Mouse (Mus musculus) limb, embryonic 13.5 days (tissue): ENCODE data around the gene Bbx. TPM values are rescaled to one million over a fixed set of nuclear protein-coding genes. Genes with fewer than 3 reads are reported as not detected.

Experiments used
- ATAC-seq: fragments of 200-750 bp; cut with Nextera tagmentation; 2 replicates; pipeline ENCODE4 v1.8.0; 2017; ENCODE audit warnings: low read depth, moderate number of reproducible peaks, moderate TSS enrichment; ENCODE audit not compliant: low FRiP score
- H3K27ac ChIP-seq: fragments of 300-500 bp; sonication (generic); 2 replicates; pipeline ENCODE4 v1.5.1; 2015; ENCODE audit warnings: inconsistent platforms, mild to moderate bottlenecking, moderate library complexity
- H3K27me3 ChIP-seq: fragments of 300-500 bp; sonication (generic); 2 replicates; pipeline ENCODE4 v1.6.1; 2015; ENCODE audit warnings: mild to moderate bottlenecking, inconsistent platforms
- H3K36me3 ChIP-seq: fragments of 300-500 bp; sonication (generic); 2 replicates; pipeline ENCODE4 v1.6.1; 2015; ENCODE audit warnings: inconsistent platforms, mild to moderate bottlenecking, moderate library complexity
- H3K4me1 ChIP-seq: fragments of 300-500 bp; sonication (generic); 2 replicates; pipeline ENCODE4 v1.6.1; 2015; ENCODE audit warnings: inconsistent platforms
- H3K4me2 ChIP-seq: fragments of 300-500 bp; sonication (generic); replicated peaks from 2 replicates; pipeline ENCODE4 v1.6.1; 2015; ENCODE audit warnings: inconsistent platforms, mild to moderate bottlenecking, moderate library complexity
- H3K4me3 ChIP-seq: fragments of 300-500 bp; sonication (generic); 2 replicates; pipeline ENCODE4 v1.5.1; 2015; ENCODE audit warnings: moderate library complexity, mild to moderate bottlenecking, inconsistent platforms
- H3K9ac ChIP-seq: fragments of 300-500 bp; sonication (generic); 2 replicates; pipeline ENCODE4 v1.6.1; 2015; ENCODE audit warnings: mild to moderate bottlenecking, inconsistent platforms
- H3K9me3 ChIP-seq: fragments of 300-500 bp; sonication (generic); 2 replicates; pipeline ENCODE4 v1.6.1; 2016; ENCODE audit warnings: inconsistent platforms
- WGBS: fragments of 180-500 bp; shearing (Covaris S2); methylation state at CpG from one replicate; pipeline ENCODE4 v1.1.7; 2015; 5-methylcytosine and 5-hydroxymethylcytosine counted together
- polyA plus RNA-seq: library from polyadenylated mRNA; unstranded; fragments of >200 nt; fragmentation: Nextera tagmentation; extraction: Ambion mirVana; gene quantifications from 2 replicates; pipeline ENCODE4 v1.2.1, GENCODE M21; 2015

Gene Bbx
- polyA plus RNA-seq, 1 experiment from 2014 or later = 54.4 TPM

DNA sequence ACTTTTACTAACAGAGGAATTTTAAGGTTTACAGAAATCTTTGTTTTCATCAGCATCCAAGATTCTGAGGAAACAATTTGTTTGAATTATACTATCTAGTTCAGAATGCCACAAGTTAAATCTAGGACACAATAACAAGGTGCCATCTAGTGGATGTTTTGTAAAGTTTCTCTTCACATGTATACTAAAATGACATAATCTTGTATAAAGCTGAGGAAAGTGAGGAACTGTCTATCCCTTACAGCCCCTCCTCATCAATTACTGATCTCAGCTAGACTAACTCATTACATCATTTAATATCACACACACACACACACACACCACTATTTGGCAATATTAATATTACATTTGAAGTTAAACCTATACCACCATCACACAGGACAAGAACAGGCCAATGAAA, 125.5 kb downstream of the Bbx start:
- Histone ChIP-seq H3K9ac (no peak overlapping the region), H3K4me3 (no peak overlapping the region), H3K36me3 (no peaks in the 10 kb centered on the region), H3K27ac (no peak overlapping the region), H3K4me1 (no peaks in the 10 kb centered on the region), H3K4me2 (no peak overlapping the region), H3K27me3 (no peaks in the 10 kb centered on the region), H3K9me3 (no peaks in the 10 kb centered on the region)
- ATAC-seq = no peak

DNA sequence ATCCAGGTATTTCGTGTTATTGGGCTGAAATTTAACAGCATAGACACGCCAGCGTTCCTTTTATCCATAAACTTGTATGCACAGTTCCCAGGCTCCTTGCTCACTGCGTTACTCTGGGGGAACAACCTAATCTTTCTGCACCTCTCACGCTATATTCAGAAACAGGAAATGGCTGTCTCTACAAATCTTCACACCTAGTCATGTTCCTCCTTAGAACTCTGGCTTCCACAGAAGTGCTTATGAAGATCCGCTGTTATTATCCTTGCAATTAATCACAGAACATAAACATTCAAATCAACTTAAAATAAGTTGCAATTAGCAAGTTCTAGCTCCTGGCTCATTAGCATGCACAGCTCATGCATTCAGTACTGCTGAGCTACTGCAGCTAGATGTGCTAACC, 127.0 kb downstream of the Bbx start:
- no peak overlapping the region for H3K4me2 ChIP-seq
- H3K9ac ChIP-seq = no peak overlapping the region
- WGBS = 67% methylated on average over 6 of the region's 6 CpGs
- no peaks in the 10 kb centered on the region for H3K9me3 ChIP-seq
- H3K27ac ChIP-seq = no peak overlapping the region
- no peak overlapping the region for H3K4me3 ChIP-seq
- H3K4me1 ChIP-seq = no peaks in the 10 kb centered on the region
- no peaks in the 10 kb centered on the region for H3K27me3 ChIP-seq
- H3K36me3 ChIP-seq = no peaks in the 10 kb centered on the region
- no peak for ATAC-seq

DNA sequence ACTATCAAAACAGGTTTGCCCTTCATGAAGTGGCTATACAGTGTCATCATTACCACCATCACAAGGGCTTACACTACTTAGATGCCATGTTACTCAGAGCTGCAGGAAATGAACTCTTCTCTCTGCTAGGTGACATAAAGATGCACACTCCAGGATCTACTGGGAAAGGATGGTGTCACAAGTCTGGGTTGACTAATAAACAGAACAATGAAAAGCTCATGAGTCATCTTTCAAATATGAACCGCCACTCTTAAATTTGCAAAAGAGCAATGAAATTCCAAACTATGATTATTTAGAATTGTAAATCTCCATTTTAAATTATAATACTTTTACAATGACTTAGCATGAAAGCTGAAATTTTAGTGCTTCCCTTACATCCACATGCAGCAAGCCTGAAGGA, 129.6 kb downstream of the Bbx start:
- H3K36me3 ChIP-seq = no peaks in the 10 kb centered on the region

DNA sequence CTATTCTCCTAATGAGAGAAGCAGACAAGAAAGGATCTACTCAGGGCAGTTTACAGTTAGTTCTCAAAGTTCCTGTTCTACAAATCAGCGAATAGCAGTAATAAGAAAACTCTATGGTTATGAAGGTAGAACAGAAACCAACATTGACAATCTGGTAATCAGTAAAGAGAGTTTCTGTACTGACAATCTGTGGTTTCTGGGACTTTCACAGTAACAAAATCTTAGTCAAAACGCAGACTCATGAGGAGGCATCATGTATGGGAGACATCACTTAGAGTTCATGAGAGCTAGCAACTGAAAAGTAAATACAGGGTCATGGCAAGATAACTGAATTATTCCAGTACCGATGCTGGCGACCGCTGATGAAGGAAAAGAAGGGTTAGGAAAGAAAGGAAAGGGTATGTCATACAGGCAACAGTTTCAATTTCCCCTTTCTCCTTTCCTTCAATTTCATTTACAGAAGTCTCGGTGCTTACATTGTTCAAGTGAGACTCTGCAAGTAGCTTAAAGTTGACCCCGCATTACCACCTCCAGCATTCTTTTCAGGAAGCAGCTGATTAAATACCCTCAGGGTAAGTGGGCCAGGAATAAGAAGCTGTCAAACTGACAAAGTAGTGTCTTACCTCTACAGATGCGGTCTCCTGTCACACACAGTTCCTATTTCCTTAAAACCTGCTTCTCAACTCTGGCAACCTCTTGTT, 133.3 kb downstream of the Bbx start:
- Histone ChIP-seq H3K4me2 (no peak overlapping the region), H3K36me3 (no peaks in the 10 kb centered on the region), H3K4me1 (peaks cover 12% of the 10 kb centered on the region), H3K27me3 (no peaks in the 10 kb centered on the region), H3K27ac (no peak overlapping the region), H3K4me3 (no peak overlapping the region), H3K9me3 (no peaks in the 10 kb centered on the region), H3K9ac (no peak overlapping the region)
- WGBS = 71% methylated on average over 8 of the region's 8 CpGs
- no peak for ATAC-seq

More for the DNA sequence above, 129.6 kb downstream of the Bbx start:
- Histone ChIP-seq H3K27me3 (no peaks in the 10 kb centered on the region), H3K9ac (no peak overlapping the region), H3K4me1 (peaks cover 12% of the 10 kb centered on the region), H3K4me3 (no peak overlapping the region), H3K4me2 (no peak overlapping the region), H3K9me3 (no peaks in the 10 kb centered on the region), H3K27ac (no peak overlapping the region)
- WGBS = 91% methylated on average over 1 of the region's 1 CpGs
- no peak for ATAC-seq

DNA sequence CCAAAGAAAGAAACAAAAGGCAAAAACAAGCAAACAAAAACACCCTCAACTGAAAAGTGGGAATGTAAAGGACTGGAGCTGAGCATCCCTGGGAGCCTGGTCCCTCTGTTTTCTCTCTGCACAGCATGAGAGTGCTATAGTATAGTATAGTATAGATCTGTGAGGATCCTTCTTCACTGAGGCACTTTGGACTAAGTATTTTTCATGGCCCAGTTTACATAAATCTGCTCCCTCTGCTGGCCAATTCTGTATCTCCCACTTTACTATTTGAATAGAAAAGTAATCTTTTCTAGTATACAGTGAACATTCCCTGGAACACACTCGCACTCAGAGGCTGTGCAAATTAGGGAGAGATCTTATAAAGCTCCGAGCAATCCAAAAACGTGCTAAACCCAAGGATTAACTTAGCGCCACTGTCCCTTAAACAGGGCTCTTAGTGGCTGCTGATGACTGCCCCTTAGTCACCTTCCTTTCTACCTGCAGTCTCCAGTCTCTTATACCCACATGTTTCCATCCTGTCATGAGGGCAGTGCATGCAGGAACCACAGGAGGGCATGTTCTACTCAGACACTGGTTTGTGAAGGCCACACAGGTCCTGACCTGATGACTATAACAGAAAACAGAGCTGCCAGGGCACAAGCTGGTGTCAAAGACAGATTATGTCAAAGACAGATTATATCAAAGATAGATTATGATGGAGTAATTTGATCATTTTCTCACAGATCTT, 138.5 kb downstream of the Bbx start:
- no peaks in the 10 kb centered on the region for H3K9me3 ChIP-seq
- H3K27ac ChIP-seq = no peak overlapping the region
- no peak overlapping the region for H3K4me3 ChIP-seq
- H3K4me2 ChIP-seq = no peak overlapping the region
- WGBS = 71% methylated on average over 4 of the region's 4 CpGs
- H3K36me3 ChIP-seq = no peaks in the 10 kb centered on the region
- H3K4me1 ChIP-seq = no peaks in the 10 kb centered on the region
- no peak for ATAC-seq
- H3K27me3 ChIP-seq = no peaks in the 10 kb centered on the region
- H3K9ac ChIP-seq = no peak overlapping the region

DNA sequence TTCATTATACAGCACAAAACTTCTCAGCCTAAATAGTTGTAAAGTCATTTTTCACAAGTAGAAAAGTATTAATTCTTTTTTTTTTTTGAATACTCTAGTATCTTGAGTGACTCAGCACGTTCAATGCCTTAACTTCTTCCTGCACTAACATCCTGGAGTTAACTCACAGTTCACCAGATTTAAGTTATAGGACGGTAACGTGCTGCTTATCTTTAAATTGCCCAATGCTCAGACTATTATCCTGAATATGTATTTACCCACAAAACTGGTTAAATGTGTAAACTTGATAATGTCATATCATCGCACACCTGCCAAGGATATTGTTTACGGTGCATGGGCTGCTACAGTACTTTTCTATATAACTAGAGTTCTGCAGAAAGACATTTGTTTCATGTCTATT, 139.4 kb downstream of the Bbx start:
- no peak for ATAC-seq
- H3K27me3 ChIP-seq = no peaks in the 10 kb centered on the region

DNA sequence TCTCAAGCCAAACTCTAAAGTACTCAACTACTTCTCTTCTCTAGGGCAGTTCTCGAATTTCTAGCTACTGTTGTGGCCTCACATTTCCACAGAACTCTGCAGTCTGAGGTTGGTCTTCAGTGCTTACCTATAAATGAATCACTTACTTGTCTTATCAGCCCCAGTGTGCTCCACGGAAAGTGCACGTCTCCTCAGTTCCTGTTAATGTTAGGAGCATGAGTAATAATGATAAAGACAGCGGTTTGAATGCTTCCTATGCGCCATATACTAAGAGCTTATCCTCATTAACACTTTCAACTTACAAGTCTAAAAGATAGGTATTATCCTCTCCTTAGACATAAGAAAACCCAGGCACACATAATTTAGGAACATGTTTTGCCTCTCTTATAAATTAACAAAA, 142.4 kb downstream of the Bbx start:
- Histone ChIP-seq H3K4me3 (no peak overlapping the region), H3K9me3 (no peaks in the 10 kb centered on the region), H3K4me2 (no peak overlapping the region), H3K27me3 (no peaks in the 10 kb centered on the region), H3K27ac (no peak overlapping the region), H3K4me1 (no peaks in the 10 kb centered on the region), H3K9ac (no peak overlapping the region), H3K36me3 (no peaks in the 10 kb centered on the region)
- 70% methylated on average over 5 of the region's 5 CpGs for WGBS
- ATAC-seq = no peak

More for the DNA sequence above, 139.4 kb downstream of the Bbx start:
- Histone ChIP-seq H3K4me3 (no peak overlapping the region), H3K9ac (no peak overlapping the region), H3K4me2 (no peak overlapping the region), H3K9me3 (no peaks in the 10 kb centered on the region), H3K4me1 (no peaks in the 10 kb centered on the region), H3K36me3 (no peaks in the 10 kb centered on the region), H3K27ac (no peak overlapping the region)
- WGBS = 91% methylated on average over 5 of the region's 5 CpGs

DNA sequence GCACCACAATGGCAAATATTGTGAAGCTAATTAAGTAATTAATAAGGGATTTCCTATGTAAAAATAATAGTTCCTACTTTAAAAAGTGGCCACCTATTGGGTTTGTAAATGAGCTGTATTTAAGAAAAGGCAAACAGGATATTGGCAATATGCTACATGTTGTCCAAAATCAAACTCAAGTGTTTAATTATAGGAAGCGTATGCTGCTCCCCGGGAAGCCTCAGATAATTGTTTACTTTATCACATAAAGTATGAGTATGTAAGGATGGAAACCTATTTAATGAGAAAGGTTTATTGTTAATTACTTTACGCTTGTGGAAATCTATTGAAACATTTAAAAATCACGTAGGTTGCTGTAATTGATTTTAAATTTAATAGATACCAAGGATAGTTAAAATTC, 159.4 kb downstream of the Bbx start:
- H3K9me3 ChIP-seq = no peaks in the 10 kb centered on the region
- 55% methylated on average over 4 of the region's 4 CpGs for WGBS
- H3K4me3 ChIP-seq = no peak overlapping the region
- peaks cover 5% of the 10 kb centered on the region for H3K36me3 ChIP-seq
- no peak overlapping the region for H3K4me2 ChIP-seq
- H3K27ac ChIP-seq = no peak overlapping the region
- no peak overlapping the region for H3K9ac ChIP-seq
- no peaks in the 10 kb centered on the region for H3K4me1 ChIP-seq
- ATAC-seq = no peak
- H3K27me3 ChIP-seq = no peaks in the 10 kb centered on the region

DNA sequence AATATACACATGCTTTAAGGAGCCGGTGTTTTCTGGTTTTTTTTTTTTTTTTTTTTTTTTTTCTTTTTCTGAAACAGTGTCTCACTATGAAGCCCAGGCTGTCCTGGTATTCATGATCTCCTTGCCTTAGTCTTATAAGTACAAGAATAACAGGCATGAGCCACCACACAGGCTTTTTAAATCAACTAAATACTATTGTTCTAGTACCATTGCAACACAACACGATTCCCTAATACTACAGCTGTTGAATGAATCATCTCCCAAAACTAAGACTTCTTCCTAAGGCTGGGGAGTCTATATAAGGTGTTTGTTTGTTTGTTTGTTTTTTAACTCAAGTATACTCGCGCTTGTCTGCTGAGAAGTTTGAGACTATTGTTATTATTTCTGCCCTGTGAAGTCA, 169.5 kb downstream of the Bbx start:
- no peaks in the 10 kb centered on the region for H3K9me3 ChIP-seq
- 81% methylated on average over 4 of the region's 4 CpGs for WGBS

DNA sequence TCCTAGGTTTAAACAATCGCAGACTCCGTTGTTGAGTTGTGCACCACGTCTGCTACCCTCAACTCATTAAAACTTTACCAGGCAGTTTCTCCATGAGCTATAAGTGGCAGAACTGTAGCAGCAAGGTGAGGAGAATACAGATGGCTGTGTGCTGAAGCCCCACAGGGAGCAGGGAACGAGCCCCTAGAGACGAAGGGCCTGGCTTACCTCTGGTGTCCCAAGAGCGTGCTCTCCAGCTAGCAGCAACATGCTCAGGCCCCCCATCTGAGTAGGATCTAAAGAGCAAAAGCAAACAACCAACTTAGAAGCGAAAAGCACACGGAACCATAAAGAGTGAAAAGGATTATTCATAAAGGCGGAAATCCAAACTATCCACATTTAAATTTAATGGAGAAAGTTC, 170.0 kb downstream of the Bbx start:
- Histone ChIP-seq H3K4me3 (no peak overlapping the region), H3K36me3 (peaks cover 9% of the 10 kb centered on the region; the same call in 1 of the 2 replicates), H3K9ac (no peak overlapping the region), H3K4me1 (peaks cover 13% of the 10 kb centered on the region), H3K27ac (no peak overlapping the region), H3K27me3 (no peaks in the 10 kb centered on the region), H3K9me3 (no peaks in the 10 kb centered on the region), H3K4me2 (no peak overlapping the region)
- no peak for ATAC-seq
- WGBS = 49% methylated on average over 9 of the region's 9 CpGs

More for the DNA sequence above, 169.5 kb downstream of the Bbx start:
- H3K27ac ChIP-seq = no peak overlapping the region
- no peaks in the 10 kb centered on the region for H3K27me3 ChIP-seq
- peaks cover 13% of the 10 kb centered on the region for H3K4me1 ChIP-seq
- H3K4me2 ChIP-seq = no peak overlapping the region
- no peak overlapping the region for H3K9ac ChIP-seq
- ATAC-seq = no peak
- no peak overlapping the region for H3K4me3 ChIP-seq
- H3K36me3 ChIP-seq = peaks cover 9% of the 10 kb centered on the region; the same call in 1 of the 2 replicates

DNA sequence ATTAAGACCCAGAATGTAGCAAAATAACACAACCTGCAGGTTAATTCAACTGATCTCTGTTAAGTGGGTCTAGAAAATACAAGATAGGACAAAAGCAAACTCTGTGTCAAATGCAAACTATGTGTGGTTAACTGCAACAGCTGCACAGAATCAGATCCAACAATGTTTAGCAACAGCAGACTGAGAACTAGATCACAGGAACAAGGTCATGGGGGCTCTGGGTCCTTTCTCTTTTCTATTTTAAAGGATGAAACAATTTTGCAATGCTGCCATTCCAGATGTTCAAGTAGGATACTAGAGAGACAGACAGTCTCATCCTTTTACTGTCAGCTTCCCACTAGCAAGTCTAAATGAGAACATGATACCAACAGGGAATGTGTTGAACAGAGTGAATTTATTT, 170.4 kb downstream of the Bbx start:
- no peak for ATAC-seq
- no peak overlapping the region for H3K4me2 ChIP-seq
- peaks cover 9% of the 10 kb centered on the region; the same call in 1 of the 2 replicates for H3K36me3 ChIP-seq
- no peak overlapping the region for H3K27ac ChIP-seq
- H3K4me3 ChIP-seq = no peak overlapping the region
- H3K27me3 ChIP-seq = no peaks in the 10 kb centered on the region
- H3K4me1 ChIP-seq = peaks cover 13% of the 10 kb centered on the region
- H3K9me3 ChIP-seq = no peaks in the 10 kb centered on the region
- H3K9ac ChIP-seq = no peak overlapping the region

DNA sequence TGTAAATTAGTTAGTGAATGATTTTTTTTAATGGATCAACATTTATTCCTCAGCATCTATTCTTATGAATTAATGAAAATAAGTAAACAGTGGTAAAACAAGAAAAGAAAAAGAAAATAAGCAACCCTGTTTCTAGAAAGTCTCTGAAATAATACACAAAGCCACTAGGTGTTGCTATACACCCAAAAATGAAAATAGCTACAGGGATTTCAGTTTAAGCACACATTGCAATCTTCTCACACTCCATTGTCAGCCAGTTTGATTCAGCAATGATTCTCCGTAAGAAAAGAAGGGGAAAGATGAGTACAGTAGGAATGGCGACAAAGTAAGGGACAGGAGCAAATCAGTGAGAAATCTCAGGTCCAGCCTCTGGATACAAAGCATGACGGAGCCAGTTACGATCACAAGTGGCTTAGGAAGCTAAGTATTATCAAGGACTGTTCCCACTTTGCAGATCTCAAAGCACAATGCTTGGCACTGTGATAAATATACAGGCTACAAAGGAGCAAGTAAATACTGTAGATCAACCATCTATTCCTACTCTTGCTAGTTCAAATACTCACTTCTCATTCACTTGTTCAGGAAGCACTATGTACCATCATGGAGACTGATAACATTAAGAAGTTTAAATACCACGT, 177.5 kb downstream of the Bbx start:
- H3K9ac ChIP-seq = no peak overlapping the region
- H3K27ac ChIP-seq = no peak overlapping the region
- H3K4me2 ChIP-seq = no peak overlapping the region
- ATAC-seq = no peak
- no peak overlapping the region for H3K4me3 ChIP-seq
- no peaks in the 10 kb centered on the region for H3K36me3 ChIP-seq
- 81% methylated on average over 5 of the region's 5 CpGs for WGBS
- no peaks in the 10 kb centered on the region for H3K9me3 ChIP-seq
- H3K27me3 ChIP-seq = no peaks in the 10 kb centered on the region
- no peaks in the 10 kb centered on the region for H3K4me1 ChIP-seq
